Mouse (Mus musculus) hindlimb bud, embryonic 11.5 days (tissue): ENCODE data around the gene Gm9507.
"Not testable (repeated sequence)": the region's sequence is repeated elsewhere in the genome, so short reads cannot be mapped to it uniquely, and the experiment has no call there.

Experiments
- DNase-seq: peaks from one replicate; pipeline ENCODE4 v3.0.0-alpha.2; 2012; ENCODE audit warnings: low read depth, low spot score; ENCODE audit errors: extremely low spot score

Gm9507 gene

GRCm38 (mm10) chr10:77772142-77772541 is 39.5 kb downstream of the Gm9507 start:
- DNase-seq, result not testable (repeated sequence)

- DNase-seq, result not testable (repeated sequence)
These were observed 40.4 kb downstream of the Gm9507 start, which contains the start of gene Gm3238 for GRCm38 (mm10) chr10:77771225-77771624. Gene Gm3238 (minus strand): TSS chr10:77771325.

GRCm38 (mm10) chr10:77769727-77770126 is 41.9 kb downstream of the Gm9507 start:
- DNase-seq, result no peak
